Mouse (Mus musculus) embryo, embryonic 9.5 days (tissue): ENCODE data around the gene Xcr1.

Experiments used
- DNase-seq: peaks from one replicate; pipeline ENCODE4 v3.0.0-alpha.2; 2017; ENCODE audit errors: extremely low spot score

Gene Xcr1

GRCm38 (mm10) chr9:123861929-123862328 is at the start of gene Xcr1:
Xcr1 (minus strand) TSS chr9:123862029.
- no peak for DNase-seq

- DNase-seq = no peak
Measured at GRCm38 (mm10) chr9:123872049-123872448, 10.2 kb upstream of the Xcr1 start.

- no peak for DNase-seq
Measured at GRCm38 (mm10) chr9:123869167-123869784, 7.4 kb upstream of the Xcr1 start.

DNA sequence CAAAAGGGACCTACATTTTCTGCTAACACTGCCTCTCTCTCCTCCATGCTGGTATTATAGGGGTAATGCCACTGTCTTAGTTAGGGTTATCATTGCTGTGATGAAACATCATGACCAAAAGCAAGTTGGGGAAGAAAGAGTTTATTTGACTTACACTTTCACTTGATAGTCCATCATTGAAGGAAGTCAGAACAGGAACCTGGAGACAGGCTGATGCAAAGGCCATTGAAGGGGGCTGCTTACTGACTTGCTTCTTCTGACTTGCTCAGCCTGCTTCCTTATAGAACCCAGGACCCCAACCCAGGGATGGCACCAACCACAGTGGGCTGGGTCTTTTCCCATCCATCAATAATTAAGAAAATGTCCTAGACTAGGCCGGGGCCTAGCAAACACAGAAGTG is 1.8 kb upstream of the Xcr1 start:
- DNase-seq = no peak

DNA sequence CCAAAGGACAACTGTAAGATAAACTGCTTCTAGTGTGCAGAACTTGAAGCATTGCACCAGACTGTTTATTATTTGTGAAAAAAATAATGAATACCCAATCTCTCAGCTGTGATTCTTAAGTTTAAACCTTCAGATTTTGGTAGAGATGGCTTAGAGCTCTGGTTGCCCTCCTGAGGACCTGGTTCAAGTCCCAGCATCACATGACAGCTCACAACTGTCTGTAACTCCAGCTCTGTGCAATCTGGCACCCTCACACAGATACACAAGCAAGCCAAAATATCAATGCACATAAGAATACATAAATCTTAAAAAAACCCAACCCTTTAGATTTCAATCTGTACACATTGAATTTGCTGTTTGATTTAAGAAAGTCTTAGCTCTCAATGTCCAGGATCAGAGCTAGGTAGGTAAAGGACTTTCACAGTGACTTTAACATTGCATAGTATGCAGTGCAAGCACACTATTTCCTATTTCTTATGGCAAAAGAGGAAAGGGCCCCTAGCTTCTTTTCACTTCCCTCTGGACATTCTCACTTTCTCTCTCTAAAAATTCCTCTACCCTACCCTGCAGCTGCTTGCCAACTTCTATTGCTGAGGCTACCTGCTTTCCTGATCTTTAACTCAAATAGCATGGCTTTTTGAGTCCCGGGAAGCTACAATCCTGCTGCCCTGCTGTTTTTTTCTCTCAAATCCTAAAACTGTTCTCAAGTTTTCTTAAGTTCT is 1.2 kb upstream of the Xcr1 start:
- no peak for DNase-seq

- no peak for DNase-seq
Measured at GRCm38 (mm10) chr9:123856836-123857235, 5.0 kb downstream of the Xcr1 start.

- DNase-seq = no peak
Measured at GRCm38 (mm10) chr9:123852449-123853390, 9.1 kb downstream of the Xcr1 start.

DNA sequence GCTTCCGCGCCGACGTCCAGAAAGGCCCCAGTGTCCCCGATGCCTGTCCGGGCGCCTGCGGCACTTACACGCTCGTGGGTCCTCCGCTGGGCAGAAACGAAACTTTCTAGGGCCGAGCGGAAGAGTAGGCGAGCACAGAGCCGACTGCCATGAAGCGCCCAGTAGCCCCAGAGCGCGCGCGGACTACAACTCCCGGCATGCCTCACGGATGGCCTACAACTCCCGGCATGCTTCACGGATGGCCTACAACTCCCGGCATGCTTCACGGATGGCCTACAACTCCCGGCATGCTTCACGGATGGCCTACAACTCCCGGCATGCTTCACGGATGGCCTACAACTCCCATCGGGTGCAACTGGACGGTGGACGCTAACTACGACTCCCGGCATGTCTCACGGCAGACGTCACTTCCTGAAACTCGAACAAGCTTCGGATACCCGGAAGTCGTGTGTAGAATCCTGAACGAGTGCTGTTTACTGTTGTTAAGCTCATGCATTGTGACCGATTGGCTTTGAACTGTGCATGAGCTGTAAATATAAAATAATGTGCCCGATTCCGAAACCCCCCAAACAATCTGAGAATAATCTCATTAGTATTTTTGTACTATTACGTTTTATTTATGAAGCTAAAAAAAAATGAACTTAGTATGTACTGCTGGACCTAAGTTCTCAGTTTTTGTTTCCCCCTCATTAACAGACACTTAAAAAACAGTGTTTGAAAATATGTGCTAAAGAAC is 9.9 kb downstream of the Xcr1 start, which contains the start of gene Fyco1:
Gene Fyco1, minus strand, starts transcription at position 187 of the 736 bp plus-strand sequence.
- peak; percentile 84 for DNase-seq

GRCm38 (mm10) chr9:123851062-123851712 is 10.6 kb downstream of the Xcr1 start:
- peak; percentile 84 for DNase-seq

DNA sequence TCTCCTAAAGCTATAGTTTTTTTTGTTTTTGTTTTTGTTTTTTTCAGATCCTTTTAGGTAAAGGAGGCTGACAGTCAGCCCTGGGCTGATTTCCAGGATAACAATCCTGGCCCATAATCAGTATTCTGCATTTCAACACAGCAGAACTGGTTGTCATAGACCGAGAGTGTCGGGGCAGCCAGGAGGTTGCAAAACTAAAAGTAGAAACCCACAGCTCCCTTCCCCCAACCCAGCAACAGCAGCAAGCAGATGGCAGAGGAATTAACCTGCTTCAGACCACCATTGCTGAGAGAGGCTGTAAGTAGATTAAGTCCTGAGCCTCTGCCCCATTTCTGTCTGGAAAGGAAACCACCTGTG is 11.1 kb downstream of the Xcr1 start:
- DNase-seq = no peak

DNA sequence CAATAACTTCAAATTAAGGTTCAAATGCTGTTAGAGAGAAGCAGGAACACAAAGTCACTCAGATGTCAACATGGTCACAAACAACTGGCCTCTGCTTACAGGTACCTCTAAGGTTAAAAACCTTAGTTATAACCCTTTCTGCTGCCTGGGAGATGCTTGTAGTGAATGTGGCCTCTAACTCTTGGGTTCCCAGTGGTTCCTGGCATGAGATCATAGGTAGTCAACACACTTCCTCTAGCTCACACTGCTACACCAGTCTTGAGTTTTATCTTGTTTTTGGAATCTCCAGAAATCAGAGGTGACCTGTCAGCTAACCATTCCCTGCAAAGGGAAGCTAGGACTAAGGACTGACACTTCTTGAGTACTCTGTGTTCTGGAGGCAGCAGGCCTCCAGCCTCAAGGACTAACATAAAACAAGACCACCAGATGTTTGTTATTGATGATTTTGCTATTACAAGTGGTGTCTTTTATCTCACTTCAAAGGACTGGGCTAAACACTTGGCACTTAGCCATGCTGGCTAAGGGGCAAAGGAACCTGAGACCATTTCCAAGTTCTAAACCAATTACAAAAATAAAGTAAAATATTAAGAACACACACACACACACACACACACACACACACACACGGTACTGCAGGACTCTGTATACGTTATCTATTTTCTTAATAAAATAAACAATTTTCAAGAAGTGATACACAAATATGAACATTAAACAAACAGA is 11.7 kb downstream of the Xcr1 start:
- no peak for DNase-seq

DNA sequence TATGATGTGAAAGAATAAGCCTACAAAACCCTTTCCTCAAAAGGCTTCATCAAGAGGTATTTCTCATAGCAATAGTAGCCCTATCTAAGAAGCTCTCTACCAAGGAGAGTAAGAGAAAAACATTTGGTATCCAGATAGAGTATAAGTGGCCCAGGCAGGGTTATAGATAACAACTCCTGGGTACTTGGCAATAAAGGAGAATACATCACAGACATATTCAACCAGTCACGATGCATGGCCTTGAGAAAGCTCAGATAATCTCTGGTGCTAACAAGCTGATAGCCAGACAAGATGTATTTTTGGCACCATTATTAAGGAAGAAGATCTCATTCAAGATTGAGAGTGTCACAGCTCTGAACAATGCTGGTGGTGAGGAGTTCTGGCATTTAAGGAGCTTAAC is 15.3 kb downstream of the Xcr1 start:
- DNase-seq = no peak

GRCm38 (mm10) chr9:123845120-123845519 is 16.7 kb downstream of the Xcr1 start:
- no peak for DNase-seq

DNA sequence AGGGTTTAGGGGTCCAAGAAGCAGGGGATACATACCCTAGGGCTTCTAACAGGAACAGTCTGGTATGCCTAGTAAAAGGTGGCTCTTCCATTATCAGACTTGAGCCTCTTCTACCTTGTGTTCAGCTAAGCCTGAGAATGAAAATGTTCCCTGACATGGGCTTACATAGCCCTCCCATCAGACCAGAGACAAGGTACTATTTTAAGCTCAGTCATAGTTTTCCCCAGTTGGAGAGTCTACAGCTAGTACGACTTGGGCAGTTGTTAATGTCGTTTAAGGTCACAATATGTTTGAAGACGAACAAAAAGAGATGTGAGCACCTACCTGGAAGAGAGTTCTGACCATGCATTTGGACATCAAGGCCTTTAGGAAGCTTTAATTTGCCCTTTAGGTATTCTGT is 17.4 kb downstream of the Xcr1 start:
- DNase-seq = no peak

- DNase-seq = no peak
Measured at GRCm38 (mm10) chr9:123840243-123840642, 21.6 kb downstream of the Xcr1 start.

DNA sequence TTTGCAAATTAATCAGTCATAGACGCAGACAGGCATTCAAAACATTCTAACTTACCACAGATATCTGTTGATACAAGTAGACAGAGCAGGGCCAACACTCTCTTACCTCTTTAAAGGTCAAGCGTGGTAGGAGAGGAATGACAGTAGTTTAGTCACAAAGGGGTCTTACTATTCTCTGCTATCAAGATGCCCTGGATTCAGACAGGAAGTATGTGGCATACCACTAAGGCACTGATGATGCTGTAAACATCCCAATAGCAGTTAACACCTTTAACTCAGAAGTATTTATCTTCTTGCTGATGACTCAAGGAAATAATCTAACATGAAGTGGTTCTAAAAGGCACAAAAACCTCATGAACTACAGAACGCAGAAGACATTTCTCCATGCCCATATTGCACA is 26.0 kb downstream of the Xcr1 start:
- no peak for DNase-seq

- no peak for DNase-seq
Measured at GRCm38 (mm10) chr9:123828916-123829315, 32.9 kb downstream of the Xcr1 start.

DNA sequence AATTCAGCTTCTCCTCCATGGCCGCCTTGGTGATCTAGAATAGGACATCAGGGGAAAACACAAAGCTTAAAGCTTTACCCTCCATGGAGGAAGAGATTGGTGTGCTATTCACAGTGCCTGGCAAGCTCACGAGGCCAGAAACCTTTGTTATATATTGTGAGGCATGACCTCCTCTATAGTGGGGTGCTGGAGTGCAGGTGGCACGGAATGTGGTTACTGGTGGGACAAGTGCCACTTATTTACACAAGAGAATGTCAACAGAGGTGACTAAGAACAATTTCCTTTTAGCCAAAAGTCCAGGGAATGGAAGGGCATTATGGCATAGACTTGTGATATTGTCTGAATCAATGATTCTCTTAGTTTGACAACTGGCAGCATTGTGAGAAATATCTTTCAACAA is 35.2 kb downstream of the Xcr1 start:
- no peak for DNase-seq

DNA sequence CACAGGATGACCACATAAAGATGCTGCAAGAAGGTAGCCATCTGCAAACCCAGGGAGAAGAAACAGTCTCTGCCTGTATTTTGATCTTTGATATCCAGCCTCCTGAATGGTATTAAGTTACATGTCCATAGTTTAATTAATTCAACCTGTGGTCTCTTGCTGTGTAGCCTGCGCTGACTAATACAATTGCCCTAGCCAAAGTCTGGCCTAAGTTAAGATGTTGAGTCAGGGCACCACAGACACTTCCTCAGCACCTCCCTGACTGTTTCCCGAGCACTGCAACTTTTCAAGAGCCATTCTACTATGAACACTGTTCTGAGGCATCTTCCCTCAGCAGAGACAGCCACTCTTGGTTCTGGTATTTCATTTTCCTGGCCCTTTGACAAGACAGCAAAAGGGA is 43.2 kb downstream of the Xcr1 start:
- no peak for DNase-seq

DNA sequence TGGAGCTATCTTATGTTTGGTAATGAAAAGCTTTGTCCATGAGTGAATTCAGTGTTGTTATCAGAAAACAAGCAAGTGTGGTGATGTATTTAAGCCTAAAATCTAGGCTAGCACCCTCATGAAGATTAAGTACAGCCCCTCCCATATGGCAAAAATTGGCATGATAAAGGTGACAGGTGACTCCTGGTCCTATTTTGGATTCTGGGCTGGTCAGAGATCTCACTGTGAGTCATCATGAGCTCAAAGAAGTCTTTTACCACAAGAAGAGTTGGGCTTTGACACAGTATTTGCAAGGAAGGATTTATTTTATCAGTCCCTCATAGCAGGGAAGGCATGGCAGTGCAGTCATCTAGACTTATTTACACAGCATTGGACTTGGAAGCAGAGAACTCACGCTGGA is 45.8 kb downstream of the Xcr1 start:
- no peak for DNase-seq

- no peak for DNase-seq
Measured at GRCm38 (mm10) chr9:123815444-123815843, 46.4 kb downstream of the Xcr1 start.
